Mouse (Mus musculus): ENCODE measurements around the gene Myo10. TPM values are rescaled to one million over a fixed set of nuclear protein-coding genes. Genes with fewer than 3 reads are reported as not detected.

The Myo10 gene
- polyA plus RNA-seq, 2 experiments from 2014 or later, result 0.60 to 1.4 TPM

GRCm38 (mm10) chr15:25763106-25763505 lies 140.8 kb downstream of the Myo10 start:
- no peak for ATAC-seq

GRCm38 (mm10) chr15:25764653-25765352 lies 142.5 kb downstream of the Myo10 start:
- ATAC-seq, result no peak

GRCm38 (mm10) chr15:25767777-25768176 lies 145.5 kb downstream of the Myo10 start:
- ATAC-seq, result no peak

GRCm38 (mm10) chr15:25769524-25770255 lies 147.4 kb downstream of the Myo10 start:
- no peak for ATAC-seq

- ATAC-seq, result no peak
Observed at GRCm38 (mm10) chr15:25771782-25772181, 149.5 kb downstream of the Myo10 start.

GRCm38 (mm10) chr15:25773711-25774513 lies 151.6 kb downstream of the Myo10 start:
- ATAC-seq, result peak; percentile 83

DNA sequence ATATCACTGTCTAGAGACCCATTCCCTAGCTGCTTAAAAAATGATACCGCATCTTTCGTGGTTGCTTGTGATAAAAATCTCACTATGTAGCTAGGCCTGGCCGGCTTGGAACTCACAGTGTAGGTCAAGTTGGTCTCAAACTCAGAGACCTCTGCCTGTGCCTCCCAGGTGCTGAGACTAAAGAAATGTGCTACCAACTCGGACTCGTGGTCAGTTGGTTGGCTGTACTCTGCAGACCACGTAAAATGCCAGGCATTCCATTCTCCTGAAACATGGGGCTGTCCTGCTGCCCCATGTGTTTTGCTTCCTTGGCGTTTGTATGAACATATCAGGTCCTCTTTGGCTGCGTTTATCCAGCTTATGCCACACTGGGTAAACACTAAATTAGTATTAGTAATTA lies 156.6 kb downstream of the Myo10 start:
- no peak for ATAC-seq

- ATAC-seq, result no peak
Observed at GRCm38 (mm10) chr15:25779522-25780191, 157.3 kb downstream of the Myo10 start.

DNA sequence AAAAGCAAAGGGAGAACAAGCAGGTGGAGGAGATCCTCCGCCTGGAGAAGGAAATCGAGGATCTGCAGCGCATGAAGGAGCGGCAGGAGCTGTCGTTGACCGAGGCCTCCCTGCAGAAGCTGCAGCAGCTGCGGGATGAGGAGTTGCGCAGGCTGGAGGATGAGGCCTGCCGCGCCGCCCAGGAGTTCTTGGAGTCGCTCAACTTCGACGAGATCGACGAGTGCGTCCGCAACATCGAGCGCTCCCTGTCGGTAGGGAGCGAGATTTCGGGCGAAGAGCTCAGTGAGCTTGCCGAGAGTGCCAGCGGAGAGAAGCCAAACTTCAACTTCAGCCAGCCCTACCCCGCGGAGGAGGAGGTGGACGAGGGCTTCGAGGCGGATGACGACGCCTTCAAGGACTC lies 158.7 kb downstream of the Myo10 start:
- ATAC-seq, result no peak

- ATAC-seq, result no peak
Observed at GRCm38 (mm10) chr15:25785456-25786390, 163.4 kb downstream of the Myo10 start.

- no peak for ATAC-seq
Observed at GRCm38 (mm10) chr15:25787406-25787805, 165.1 kb downstream of the Myo10 start.

GRCm38 (mm10) chr15:25787965-25788364 lies 165.6 kb downstream of the Myo10 start:
- ATAC-seq, result no peak

DNA sequence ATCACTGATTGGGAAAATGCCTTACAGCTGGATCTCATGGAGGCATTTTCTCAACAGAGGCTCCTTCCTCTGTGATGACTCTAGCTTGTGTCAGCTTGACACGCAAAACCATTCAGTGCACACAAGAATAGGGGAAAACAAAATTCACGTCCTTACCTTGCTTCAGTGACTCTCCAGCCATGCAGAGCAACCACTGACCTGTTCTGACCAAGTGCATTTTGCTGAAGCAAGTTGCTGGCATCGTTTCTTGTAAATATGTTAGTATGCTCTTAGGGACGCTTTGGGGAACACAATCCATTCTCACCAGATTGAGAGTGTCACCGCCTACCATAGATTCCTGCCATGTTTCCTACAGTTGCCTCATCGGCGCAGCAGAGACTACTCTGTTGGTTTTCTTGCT lies 166.2 kb downstream of the Myo10 start:
- no peak for ATAC-seq

GRCm38 (mm10) chr15:25789241-25789640 lies 166.9 kb downstream of the Myo10 start:
- ATAC-seq, result no peak

DNA sequence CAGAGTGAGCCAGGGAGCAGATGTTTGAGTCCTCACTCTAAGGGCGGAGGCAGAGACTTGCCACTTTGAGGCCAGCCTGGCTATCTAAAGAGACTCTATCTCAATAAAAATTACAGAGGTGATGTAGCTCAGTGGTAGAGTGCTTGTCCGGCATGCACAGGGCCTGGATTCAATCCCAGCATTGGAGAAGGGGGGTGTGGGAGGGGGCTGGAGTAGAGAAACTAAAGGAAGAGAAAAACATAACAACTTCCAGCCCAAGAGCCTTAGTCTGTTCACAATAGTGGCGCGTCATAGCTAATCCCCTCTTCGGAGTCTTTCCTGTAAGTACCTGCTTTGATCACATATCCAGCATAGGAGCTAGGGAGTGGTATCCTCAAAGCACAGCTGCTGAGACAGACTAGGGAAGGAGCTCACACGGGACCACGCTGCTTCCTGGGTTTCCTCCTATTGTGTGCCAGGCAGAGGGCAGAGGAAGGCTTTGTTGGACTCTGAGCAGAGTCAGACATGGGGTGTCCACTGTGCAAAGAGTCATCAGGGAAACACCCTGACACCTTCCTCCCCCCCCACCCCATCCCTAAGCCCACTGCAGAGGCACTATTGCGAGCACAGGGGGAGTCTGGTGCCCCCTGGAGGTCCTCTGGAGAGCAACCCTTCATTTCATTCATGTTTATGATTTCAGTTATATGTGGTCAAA lies 169.5 kb downstream of the Myo10 start:
- ATAC-seq, result no peak

DNA sequence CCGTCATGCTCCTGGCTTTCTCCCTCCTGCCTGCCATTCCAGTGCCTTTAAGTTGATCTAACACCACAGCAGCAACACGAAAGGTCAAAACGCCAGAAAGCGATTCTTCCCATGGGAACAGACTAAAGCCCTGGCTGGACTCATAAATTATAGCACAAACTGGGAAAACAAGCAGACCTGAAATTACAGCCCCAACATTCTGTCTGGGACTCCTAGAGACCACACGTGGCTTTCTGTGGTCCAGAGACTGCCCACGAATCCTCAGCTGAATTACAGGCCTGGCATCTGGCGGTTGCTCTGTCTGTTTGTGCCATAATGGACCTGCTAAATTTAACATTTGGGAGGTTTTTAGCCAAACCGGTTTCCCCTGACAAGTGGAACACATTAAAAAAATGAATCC lies 171.8 kb downstream of the Myo10 start:
- no peak for ATAC-seq

- no peak for ATAC-seq
Observed at GRCm38 (mm10) chr15:25795496-25795895, 173.2 kb downstream of the Myo10 start.

DNA sequence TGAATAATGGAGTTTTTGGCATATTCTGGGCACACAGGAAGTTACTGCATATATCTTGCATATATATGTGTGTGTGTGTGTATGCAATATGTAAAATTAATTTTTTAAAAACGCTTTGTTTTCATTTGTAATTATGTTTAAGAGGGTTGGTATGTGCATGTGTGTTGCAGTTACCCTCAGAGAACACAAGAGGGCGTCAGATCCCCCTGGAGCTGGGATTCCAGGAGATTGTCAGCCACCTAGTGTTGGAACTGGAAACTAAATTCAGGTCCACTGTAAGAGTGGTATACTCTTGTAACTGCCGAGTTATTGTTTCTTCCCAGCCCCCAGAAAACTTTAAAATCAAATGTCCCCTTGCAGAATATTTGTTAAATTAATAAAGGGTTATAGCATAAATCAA lies 174.0 kb downstream of the Myo10 start:
- ATAC-seq, result no peak

DNA sequence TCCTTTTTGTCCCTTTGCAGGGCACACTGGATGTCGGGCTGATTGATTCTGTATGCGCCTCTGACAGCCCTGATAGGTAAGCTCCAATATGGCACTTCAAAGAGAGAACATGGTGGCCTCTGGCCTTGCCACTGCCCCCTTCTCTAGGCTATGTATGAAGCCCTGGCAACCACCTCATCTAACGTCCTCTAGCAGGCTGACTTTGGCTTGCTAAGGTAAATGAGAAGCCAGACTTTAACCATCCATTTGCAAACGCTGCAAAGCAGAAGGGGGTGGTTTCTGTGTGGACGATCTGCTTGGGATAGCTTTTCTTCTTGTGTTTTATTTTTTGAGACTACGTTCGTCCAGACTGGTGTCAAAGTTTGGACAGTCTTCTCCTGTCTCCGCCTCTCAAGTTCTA lies 174.9 kb downstream of the Myo10 start:
- no peak for ATAC-seq

- no peak for ATAC-seq
Observed at GRCm38 (mm10) chr15:25797888-25798287, 175.6 kb downstream of the Myo10 start.

DNA sequence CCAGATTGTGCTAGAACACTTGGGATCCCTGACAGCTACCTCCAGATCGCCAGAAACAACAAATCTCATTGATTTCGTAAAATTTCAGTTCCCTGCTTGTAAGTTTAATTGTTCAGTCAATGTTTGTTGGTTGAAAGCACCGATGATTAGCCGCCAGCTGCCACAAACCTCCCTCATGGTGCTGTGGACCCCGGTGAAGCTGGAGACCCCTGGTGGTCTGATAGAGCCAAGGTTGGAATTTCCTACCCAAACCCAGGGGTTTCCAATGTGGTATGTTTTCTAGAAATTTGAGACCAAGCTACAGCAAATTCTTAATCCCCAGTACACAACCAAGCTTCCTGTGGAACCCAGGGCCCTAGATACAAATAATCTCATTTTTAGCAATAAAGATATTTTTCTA lies 179.4 kb downstream of the Myo10 start:
- ATAC-seq, result no peak

Data from activated CD4-positive, CD25-positive, alpha-beta regulatory T cell, adult 4 months (primary cell).